Mouse (Mus musculus) right cerebral cortex, postnatal 36 days (tissue): ENCODE results near the gene Gm11985.

Experiments
- DNase-seq, 2 experiments: peaks; one replicate each; pipeline ENCODE4 v3.0.0; 2022; ENCODE audit warnings: low spot score in 2 of 2, mixed read lengths in 1 of 2

Gene Gm11985

GRCm38 (mm10) chr11:7156427-7156826 is 31.9 kb downstream of the Gm11985 start:
- no peak for DNase-seq

GRCm38 (mm10) chr11:7153081-7153480 is 35.3 kb downstream of the Gm11985 start:
- DNase-seq: no peak

DNA sequence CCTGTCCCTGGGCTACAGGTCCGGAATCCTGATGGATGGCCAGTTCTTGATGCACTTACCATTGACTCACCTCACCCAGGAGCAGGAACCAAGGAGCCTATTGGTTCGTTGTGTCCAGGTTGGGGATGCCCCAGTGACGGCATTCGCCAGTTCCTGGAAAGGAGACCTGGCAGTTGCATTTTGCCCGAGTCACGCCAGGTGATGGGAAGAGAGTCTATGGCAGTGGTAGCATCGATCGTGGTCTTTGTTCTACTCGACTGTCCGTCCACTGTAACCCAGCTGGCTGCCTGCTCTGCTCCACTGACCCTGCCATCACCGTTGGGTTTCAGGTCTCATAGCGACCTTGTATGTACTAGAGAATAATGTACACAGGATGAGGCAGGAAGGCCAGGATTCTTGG is 36.0 kb downstream of the Gm11985 start:
- no peak for DNase-seq

DNA sequence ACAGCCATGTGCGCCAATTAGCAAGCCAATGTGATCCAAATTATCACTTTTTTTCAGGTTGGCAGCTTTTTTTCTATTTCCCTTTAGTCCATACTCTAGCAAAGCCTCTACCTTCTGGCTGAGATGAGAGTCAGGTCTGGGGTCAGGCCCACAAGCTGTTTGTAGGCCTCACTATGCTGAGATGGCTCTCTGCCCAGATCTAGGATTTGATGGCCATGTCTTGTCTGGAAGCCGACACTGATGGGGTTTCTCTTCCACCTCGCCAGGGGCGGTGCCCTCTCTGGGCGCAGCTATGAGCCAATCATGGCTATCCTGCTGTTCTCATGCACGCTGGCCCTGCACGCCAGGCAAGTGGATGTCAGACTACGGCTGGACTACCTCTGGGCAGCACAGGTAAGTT is 37.9 kb downstream of the Gm11985 start:
- no peak for DNase-seq

GRCm38 (mm10) chr11:7149471-7149870 is 38.9 kb downstream of the Gm11985 start:
- DNase-seq: no peak

- DNase-seq: no peak
These were observed 40.4 kb downstream of the Gm11985 start for GRCm38 (mm10) chr11:7147945-7148344.

DNA sequence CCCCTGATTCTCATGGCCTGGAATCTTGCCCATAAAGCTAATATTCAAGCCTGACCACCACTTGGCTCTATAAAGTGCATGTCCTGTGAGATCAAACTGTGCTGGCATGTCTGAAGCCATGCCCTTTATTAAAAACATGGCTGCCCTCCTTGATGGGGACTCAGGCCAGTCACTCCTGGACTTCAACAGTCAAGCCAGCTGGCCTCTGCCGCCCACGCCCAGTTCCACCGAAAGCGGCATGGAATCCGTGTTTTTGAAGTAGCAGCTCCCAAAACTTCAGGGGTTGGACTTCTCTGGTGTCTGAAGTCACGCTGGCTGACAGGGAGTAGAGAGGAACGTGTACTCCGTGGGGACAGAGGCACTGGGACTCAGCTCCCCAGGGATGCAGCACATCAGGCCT is 40.8 kb downstream of the Gm11985 start:
- DNase-seq: no peak

DNA sequence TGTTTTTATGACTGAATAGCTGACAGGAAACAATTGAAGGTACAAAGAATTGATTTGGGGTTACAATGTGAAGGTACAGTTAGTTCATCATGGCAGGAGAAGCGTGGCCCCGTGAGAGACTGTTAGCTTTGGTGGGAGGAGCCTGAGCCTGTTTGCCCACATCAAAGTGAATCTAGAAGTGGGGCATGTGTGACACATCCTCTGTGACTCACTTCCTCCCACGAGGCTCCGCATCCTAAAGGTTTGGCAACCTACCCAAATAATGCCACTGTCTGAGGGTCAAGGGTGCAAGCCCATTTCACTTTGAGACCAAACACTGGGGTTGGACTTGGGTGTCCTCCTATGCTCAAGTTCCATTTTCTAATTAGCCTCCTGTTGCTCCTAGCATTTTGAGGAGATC is 43.1 kb downstream of the Gm11985 start:
- DNase-seq: no peak

- no peak for DNase-seq
These were observed 44.0 kb downstream of the Gm11985 start for GRCm38 (mm10) chr11:7144369-7144768.

- DNase-seq: no peak
These were observed 45.6 kb downstream of the Gm11985 start for GRCm38 (mm10) chr11:7142725-7143124.

GRCm38 (mm10) chr11:7140449-7140848 is 47.9 kb downstream of the Gm11985 start:
- DNase-seq: no peak

- DNase-seq: no peak
These were observed 50.0 kb downstream of the Gm11985 start for GRCm38 (mm10) chr11:7138370-7138769.

- no peak for DNase-seq
These were observed 52.0 kb downstream of the Gm11985 start for GRCm38 (mm10) chr11:7136246-7136855.

DNA sequence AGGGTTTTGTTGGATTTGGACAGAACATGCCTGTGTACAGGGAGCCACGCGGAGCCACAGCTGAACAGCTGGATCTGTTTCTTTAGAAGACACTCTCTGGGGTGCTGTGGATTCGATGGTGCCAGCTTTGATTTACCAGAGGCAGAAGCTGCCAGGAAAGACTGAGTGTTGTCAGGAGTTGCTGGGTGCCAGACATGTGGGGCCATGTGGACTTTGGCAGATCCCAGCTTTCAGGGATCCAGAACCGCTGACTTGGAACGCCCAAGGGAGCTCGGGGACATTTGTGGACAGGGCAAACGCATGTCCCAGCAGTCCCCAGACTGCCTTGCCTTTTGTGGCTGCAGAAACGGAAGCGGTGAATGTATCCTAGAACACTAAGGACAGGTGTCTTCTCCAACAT is 52.6 kb downstream of the Gm11985 start:
- DNase-seq: no peak

DNA sequence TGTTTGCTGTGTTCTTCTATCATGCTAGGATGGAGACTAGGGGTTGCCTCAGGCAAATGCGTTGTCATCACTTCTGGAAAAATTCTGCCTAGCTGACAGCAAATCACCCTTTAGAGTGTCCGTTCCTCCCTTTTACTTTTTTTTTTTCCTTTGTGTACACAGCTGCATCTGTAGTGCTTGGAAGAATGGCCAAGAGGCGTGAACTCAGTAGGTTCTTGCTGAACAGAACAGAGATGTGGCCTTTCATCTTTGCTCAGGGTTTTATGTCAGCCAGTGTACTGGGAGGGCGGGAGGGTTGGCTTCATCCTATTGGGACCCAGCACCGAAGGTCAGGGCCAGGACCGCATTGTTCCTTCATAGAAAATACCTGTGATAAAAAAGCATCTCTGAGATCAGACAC is 53.1 kb downstream of the Gm11985 start:
- DNase-seq: no peak

DNA sequence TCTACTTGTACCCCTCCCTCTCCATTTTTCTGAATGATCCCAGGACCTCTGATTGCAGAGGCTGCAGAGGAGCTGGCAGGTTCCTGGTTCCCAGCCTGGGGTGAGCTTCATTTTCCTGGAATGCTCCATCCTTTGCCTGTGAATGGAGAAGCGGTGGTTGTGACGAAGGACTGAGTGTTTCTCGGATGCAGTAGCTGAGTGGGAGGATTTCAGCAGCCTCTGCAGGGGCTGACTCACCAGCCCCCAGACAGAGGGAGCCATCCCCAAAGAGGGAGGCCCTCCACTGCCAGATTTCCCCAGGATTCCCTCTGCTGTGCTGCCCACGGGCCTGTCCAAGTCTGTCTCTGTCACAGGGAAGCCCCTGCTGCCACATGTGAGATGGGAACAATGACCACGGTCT is 54.0 kb downstream of the Gm11985 start:
- peak; percentile 65 to 69 for DNase-seq

DNA sequence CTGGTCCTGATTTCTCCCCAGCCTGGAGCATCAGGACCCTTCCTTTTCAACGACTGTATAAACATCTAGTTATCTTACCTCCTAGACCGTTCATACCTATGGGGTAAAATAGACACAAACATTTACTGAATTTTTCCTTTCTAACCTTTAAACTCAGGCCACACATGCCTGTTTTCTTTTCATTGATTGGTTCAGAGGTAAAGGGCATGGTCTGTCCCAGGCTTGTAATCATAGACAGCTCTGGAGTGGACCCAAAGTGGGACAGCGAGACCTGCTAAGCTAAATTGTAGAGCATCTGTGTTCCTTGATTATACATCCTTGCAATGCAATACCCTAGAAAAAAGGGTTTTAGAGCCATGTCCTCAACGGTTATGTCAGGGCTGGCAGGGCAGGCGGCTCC is 54.6 kb downstream of the Gm11985 start:
- DNase-seq: no peak
